Mouse (Mus musculus): Measurements from ENCODE around the gene Zfp950. TPM values are rescaled to one million over a fixed set of nuclear protein-coding genes. Genes with fewer than 3 reads are reported as not detected.

Zfp950 gene
- total RNA-seq, 4 experiments from 2014 or later = 5.4 to 15.5 (median 9.2) TPM

- no peak for DNase-seq (ENCODE audit: low spot score)
Observed at GRCm38 (mm10) chr19:61056783-61057410, 83.7 kb downstream of the Zfp950 start.

- DNase-seq (ENCODE audit: low spot score) = no peak
Observed at GRCm38 (mm10) chr19:61052786-61053185, 87.9 kb downstream of the Zfp950 start.

GRCm38 (mm10) chr19:61052008-61052407 is 88.6 kb downstream of the Zfp950 start:
- no peak for DNase-seq (ENCODE audit: low spot score)

- DNase-seq (ENCODE audit: low spot score) = no peak
Observed at GRCm38 (mm10) chr19:61051151-61051550, 89.5 kb downstream of the Zfp950 start.

- no peak for DNase-seq (ENCODE audit: low spot score)
Observed at GRCm38 (mm10) chr19:61049413-61049812, 91.2 kb downstream of the Zfp950 start.

- DNase-seq (ENCODE audit: low spot score) = no peak
Observed at GRCm38 (mm10) chr19:61048646-61049045, 92.0 kb downstream of the Zfp950 start.

GRCm38 (mm10) chr19:61039151-61039550 is 101.5 kb downstream of the Zfp950 start:
- no peak for DNase-seq (ENCODE audit: low spot score)

- DNase-seq (ENCODE audit: low spot score) = no peak
Observed at GRCm38 (mm10) chr19:61031570-61031969, 109.1 kb downstream of the Zfp950 start.

- DNase-seq (ENCODE audit: low spot score) = peak; percentile 30
Observed at GRCm38 (mm10) chr19:61021939-61022566, 118.6 kb downstream of the Zfp950 start.

GRCm38 (mm10) chr19:61021502-61021901 is 119.1 kb downstream of the Zfp950 start:
- peak; percentile 27 for DNase-seq (ENCODE audit: low spot score)

GRCm38 (mm10) chr19:61017477-61018266 is 123.0 kb downstream of the Zfp950 start:
- no peak for DNase-seq (ENCODE audit: low spot score)

- DNase-seq (ENCODE audit: low spot score) = peak; percentile 31
Observed at GRCm38 (mm10) chr19:61009266-61009665, 131.4 kb downstream of the Zfp950 start.

Other genes with a start within 250 kb of the Zfp950 start
- not detected for gene Gm7102, start 35.5 kb upstream of the Zfp950 start, total RNA-seq (2022)
- not detected for gene Gm6020, start 43.0 kb upstream of the Zfp950 start, total RNA-seq (2022)
- gene Csf2ra, start 87.6 kb upstream of the Zfp950 start, total RNA-seq (2022) = 10 to 100 TPM in 1 of 4 experiments, 1 to 10 TPM in 3; 3.8 to 11.6 (median 6.2) TPM
- not detected for gene Gm21060, start 156.2 kb upstream of the Zfp950 start, total RNA-seq (2022)